Mouse (Mus musculus) kidney, postnatal 10 days (tissue): ENCODE results near the gene Cdk2.

Experiments used
- DNase-seq: peaks from one replicate; pipeline ENCODE4 v3.0.0; 2021; ENCODE audit warnings: mixed read lengths

Cdk2 gene

GRCm38 (mm10) chr10:128702328-128703007, 2.4 kb downstream of the Cdk2 start:
- DNase-seq: no peak

- no peak for DNase-seq
These were observed 4.1 kb downstream of the Cdk2 start for GRCm38 (mm10) chr10:128700712-128701111.

GRCm38 (mm10) chr10:128699611-128700010, 5.2 kb downstream of the Cdk2 start:
- no peak for DNase-seq

GRCm38 (mm10) chr10:128699006-128699405, 5.8 kb downstream of the Cdk2 start:
- peak; percentile 66 for DNase-seq

- no peak for DNase-seq
These were observed 7.6 kb downstream of the Cdk2 start for GRCm38 (mm10) chr10:128697072-128697725.

- peak; percentile 98 for DNase-seq
These were observed 8.6 kb downstream of the Cdk2 start, which contains the start of gene Rab5b for GRCm38 (mm10) chr10:128695992-128696807. Rab5b (minus strand) TSS chr10:128696264.

- no peak for DNase-seq
These were observed 9.3 kb downstream of the Cdk2 start for GRCm38 (mm10) chr10:128695411-128695991.

GRCm38 (mm10) chr10:128674469-128675008, 30.3 kb downstream of the Cdk2 start:
- DNase-seq: peak; percentile 50

- peak; percentile 93 for DNase-seq
These were observed 30.9 kb downstream of the Cdk2 start, which contains the start of gene Suox for GRCm38 (mm10) chr10:128673763-128674468. Suox (minus strand) TSS chr10:128674073.

- DNase-seq: no peak
These were observed 33.7 kb downstream of the Cdk2 start for GRCm38 (mm10) chr10:128671148-128671547.

GRCm38 (mm10) chr10:128668790-128669672, 35.8 kb downstream of the Cdk2 start:
- DNase-seq: peak; percentile 87

GRCm38 (mm10) chr10:128665806-128666205, 39.0 kb downstream of the Cdk2 start:
- DNase-seq: no peak

- no peak for DNase-seq
These were observed 39.5 kb downstream of the Cdk2 start for GRCm38 (mm10) chr10:128665307-128665706.

GRCm38 (mm10) chr10:128664808-128665207, 40.0 kb downstream of the Cdk2 start:
- no peak for DNase-seq

GRCm38 (mm10) chr10:128663441-128664220, 41.2 kb downstream of the Cdk2 start:
- DNase-seq: no peak

- no peak for DNase-seq
These were observed 42.4 kb downstream of the Cdk2 start for GRCm38 (mm10) chr10:128662465-128662864.

GRCm38 (mm10) chr10:128659490-128659889, 45.3 kb downstream of the Cdk2 start:
- no peak for DNase-seq

- DNase-seq: no peak
These were observed 47.0 kb downstream of the Cdk2 start for GRCm38 (mm10) chr10:128657844-128658243.

- DNase-seq: no peak
These were observed 48.1 kb downstream of the Cdk2 start for GRCm38 (mm10) chr10:128656731-128657130.

GRCm38 (mm10) chr10:128655254-128655653, 49.6 kb downstream of the Cdk2 start:
- DNase-seq: no peak
